Mouse (Mus musculus) left cerebral cortex, postnatal 14 days (tissue): ENCODE data around the gene Gm13212. TPM values are rescaled to one million over a fixed set of nuclear protein-coding genes. Genes with fewer than 3 reads are reported as not detected.

Experiments
- total RNA-seq, 2 experiments: library from RNA; stranded (reverse); gene quantifications; 2 replicates each; pipeline ENCODE4 v1.2.3; 2021

Gm13212 gene
- total RNA-seq, 2 experiments from 2014 or later = 0.17 to 0.20 TPM

Other genes with a start within 250 kb of the Gm13212 start
- gene Zfp990, start 74.4 kb upstream of the Gm13212 start, total RNA-seq = under 1 TPM; 0.32 to 0.44 TPM
- gene Zfp980, start 85.5 kb downstream of the Gm13212 start, total RNA-seq = not detected